Mouse (Mus musculus): ENCODE data around the gene Ksr1. TPM values are rescaled to one million over a fixed set of nuclear protein-coding genes. Genes with fewer than 3 reads are reported as not detected.

Ksr1 gene
- polyA plus RNA-seq, 1 experiment = 28.1 TPM

GRCm38 (mm10) chr11:79184126-79184888 is 38.1 kb upstream of the Ksr1 start:
- no peak for TF ChIP-seq CTCF (IDR thresholded peaks at IDR 0.05; ENCODE audit: borderline replicate concordance, control insufficient read depth, extremely low read depth, insufficient read depth, low read length, poor library complexity)
- no peak for TF ChIP-seq POLR2A (IDR thresholded peaks at IDR 0.05; ENCODE audit: control insufficient read depth, extremely low read depth, insufficient read depth, low read length, poor library complexity)
- WGBS = 85% methylated on average over 3 of the region's 3 CpGs
- Histone ChIP-seq H3K27me3 (ENCODE audit: control insufficient read depth, insufficient read depth, low read length) (no peaks in the 10 kb centered on the region), H3K4me1 (replicated peaks; ENCODE audit: control insufficient read depth, insufficient read depth, low read length) (no peaks in the 10 kb centered on the region), H3K4me3 (ENCODE audit: control insufficient read depth, insufficient read depth, low read length) (no peak overlapping the region), H3K27ac (ENCODE audit: control insufficient read depth, insufficient read depth, low read length) (no peak overlapping the region), H3K36me3 (ENCODE audit: control insufficient read depth, insufficient read depth, low read length) (no peaks in the 10 kb centered on the region)
- DNase-seq = no peak

GRCm38 (mm10) chr11:79183400-79183799 is 37.2 kb upstream of the Ksr1 start:
- no peak for TF ChIP-seq CTCF (IDR thresholded peaks at IDR 0.05; ENCODE audit: borderline replicate concordance, control insufficient read depth, extremely low read depth, insufficient read depth, low read length, poor library complexity)
- 95% methylated on average over 6 of the region's 6 CpGs for WGBS
- Histone ChIP-seq H3K4me1 (replicated peaks; ENCODE audit: control insufficient read depth, insufficient read depth, low read length) (no peaks in the 10 kb centered on the region), H3K36me3 (ENCODE audit: control insufficient read depth, insufficient read depth, low read length) (no peaks in the 10 kb centered on the region), H3K27me3 (ENCODE audit: control insufficient read depth, insufficient read depth, low read length) (no peaks in the 10 kb centered on the region), H3K4me3 (ENCODE audit: control insufficient read depth, insufficient read depth, low read length) (no peak overlapping the region), H3K27ac (ENCODE audit: control insufficient read depth, insufficient read depth, low read length) (no peak overlapping the region)
- no peak for DNase-seq

- H3K4me3 ChIP-seq (ENCODE audit: control insufficient read depth, insufficient read depth, low read length) = no peak overlapping the region
- TF ChIP-seq CTCF (IDR thresholded peaks at IDR 0.05; ENCODE audit: borderline replicate concordance, control insufficient read depth, extremely low read depth, insufficient read depth, low read length, poor library complexity) (no peak), POLR2A (IDR thresholded peaks at IDR 0.05; ENCODE audit: control insufficient read depth, extremely low read depth, insufficient read depth, low read length, poor library complexity) (no peak)
- 86% methylated on average over 12 of the region's 12 CpGs for WGBS
- H3K27me3 ChIP-seq (ENCODE audit: control insufficient read depth, insufficient read depth, low read length) = no peaks in the 10 kb centered on the region
- H3K4me1 ChIP-seq (replicated peaks; ENCODE audit: control insufficient read depth, insufficient read depth, low read length) = no peaks in the 10 kb centered on the region
- H3K36me3 ChIP-seq (ENCODE audit: control insufficient read depth, insufficient read depth, low read length) = no peaks in the 10 kb centered on the region
- no peak for DNase-seq
- no peak overlapping the region for H3K27ac ChIP-seq (ENCODE audit: control insufficient read depth, insufficient read depth, low read length)
Measured at GRCm38 (mm10) chr11:79182881-79183280, 36.7 kb upstream of the Ksr1 start.

GRCm38 (mm10) chr11:79181914-79182313 is 35.7 kb upstream of the Ksr1 start:
- H3K4me3 ChIP-seq (ENCODE audit: control insufficient read depth, insufficient read depth, low read length) = no peak overlapping the region
- DNase-seq = no peak
- H3K36me3 ChIP-seq (ENCODE audit: control insufficient read depth, insufficient read depth, low read length) = no peaks in the 10 kb centered on the region
- H3K27ac ChIP-seq (ENCODE audit: control insufficient read depth, insufficient read depth, low read length) = no peak overlapping the region
- WGBS = 95% methylated on average over 4 of the region's 4 CpGs
- H3K4me1 ChIP-seq (replicated peaks; ENCODE audit: control insufficient read depth, insufficient read depth, low read length) = no peaks in the 10 kb centered on the region
- no peaks in the 10 kb centered on the region for H3K27me3 ChIP-seq (ENCODE audit: control insufficient read depth, insufficient read depth, low read length)
- TF ChIP-seq POLR2A (IDR thresholded peaks at IDR 0.05; ENCODE audit: control insufficient read depth, extremely low read depth, insufficient read depth, low read length, poor library complexity) (no peak), CTCF (IDR thresholded peaks at IDR 0.05; ENCODE audit: borderline replicate concordance, control insufficient read depth, extremely low read depth, insufficient read depth, low read length, poor library complexity) (no peak)

DNA sequence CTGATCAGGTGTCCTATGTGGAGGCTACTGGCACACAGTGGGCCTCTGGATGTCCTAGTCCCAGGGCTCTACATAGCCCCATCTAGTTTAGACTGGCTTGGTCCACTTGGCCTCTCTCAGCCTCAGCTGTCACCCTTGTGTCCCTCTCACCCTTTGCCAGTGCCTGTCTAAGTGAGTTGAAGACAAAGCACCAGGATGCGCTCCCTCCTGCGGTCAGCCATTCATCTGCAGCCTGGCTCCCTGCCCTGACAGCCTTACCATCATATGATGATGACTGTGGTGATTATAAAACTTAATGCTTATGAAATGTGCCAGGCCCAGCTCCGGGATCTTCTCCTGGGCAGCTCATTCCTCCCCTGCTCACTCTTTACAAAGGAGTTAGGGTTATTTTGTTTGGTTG is 30.5 kb upstream of the Ksr1 start:
- 94% methylated on average over 3 of the region's 3 CpGs for WGBS
- Histone ChIP-seq H3K4me1 (replicated peaks; ENCODE audit: control insufficient read depth, insufficient read depth, low read length) (no peaks in the 10 kb centered on the region), H3K27me3 (ENCODE audit: control insufficient read depth, insufficient read depth, low read length) (no peaks in the 10 kb centered on the region), H3K4me3 (ENCODE audit: control insufficient read depth, insufficient read depth, low read length) (no peak overlapping the region), H3K27ac (ENCODE audit: control insufficient read depth, insufficient read depth, low read length) (no peak overlapping the region), H3K36me3 (ENCODE audit: control insufficient read depth, insufficient read depth, low read length) (no peaks in the 10 kb centered on the region)
- DNase-seq = no peak
- no peak for TF ChIP-seq POLR2A (IDR thresholded peaks at IDR 0.05; ENCODE audit: control insufficient read depth, extremely low read depth, insufficient read depth, low read length, poor library complexity)
- TF ChIP-seq CTCF (IDR thresholded peaks at IDR 0.05; ENCODE audit: borderline replicate concordance, control insufficient read depth, extremely low read depth, insufficient read depth, low read length, poor library complexity) = no peak

DNA sequence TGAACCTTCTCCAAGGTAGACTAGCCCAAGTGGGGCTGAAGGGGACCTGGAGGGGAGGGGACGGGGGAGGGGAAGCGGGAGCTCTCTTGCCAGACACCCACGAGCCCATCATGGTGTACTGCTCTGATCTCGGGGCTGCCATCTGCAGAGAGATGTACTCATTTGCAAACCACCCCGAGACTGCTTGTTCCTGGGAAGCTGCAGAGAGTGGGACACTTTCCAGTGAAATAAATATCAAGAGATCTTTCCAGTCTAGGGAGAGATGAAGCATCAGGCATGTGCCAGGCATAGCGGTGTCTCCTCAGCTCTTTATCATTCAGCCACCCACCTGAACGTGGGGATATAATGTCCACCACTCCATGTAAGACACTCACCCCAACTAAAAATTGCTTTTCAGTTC is 25.8 kb upstream of the Ksr1 start:
- Histone ChIP-seq H3K4me3 (ENCODE audit: control insufficient read depth, insufficient read depth, low read length) (no peak overlapping the region), H3K27ac (ENCODE audit: control insufficient read depth, insufficient read depth, low read length) (no peak overlapping the region), H3K36me3 (ENCODE audit: control insufficient read depth, insufficient read depth, low read length) (no peaks in the 10 kb centered on the region), H3K4me1 (replicated peaks; ENCODE audit: control insufficient read depth, insufficient read depth, low read length) (no peaks in the 10 kb centered on the region), H3K27me3 (ENCODE audit: control insufficient read depth, insufficient read depth, low read length) (no peaks in the 10 kb centered on the region)
- TF ChIP-seq CTCF (IDR thresholded peaks at IDR 0.05; ENCODE audit: borderline replicate concordance, control insufficient read depth, extremely low read depth, insufficient read depth, low read length, poor library complexity) (no peak), POLR2A (IDR thresholded peaks at IDR 0.05; ENCODE audit: control insufficient read depth, extremely low read depth, insufficient read depth, low read length, poor library complexity) (no peak)
- DNase-seq = no peak
- 85% methylated on average over 7 of the region's 7 CpGs for WGBS
